Mouse (Mus musculus) heart, embryonic 14.5 days (tissue): Measurements from ENCODE around the gene Pop7. TPM values are rescaled to one million over a fixed set of nuclear protein-coding genes. Genes with fewer than 3 reads are reported as not detected.

Source experiments
- ATAC-seq: fragments of 200-750 bp; cut with Nextera tagmentation; 2 replicates; pipeline ENCODE4 v1.8.0; 2017; ENCODE audit warnings: low read depth, moderate TSS enrichment; ENCODE audit not compliant: insufficient number of reproducible peaks, insufficient read depth, low FRiP score
- H3K27ac ChIP-seq, 2 experiments: fragments of 200-500 bp in 1 of 2; fragments of 300-500 bp in 1 of 2; sonication (generic) in 1 of 2; replicated peaks in 1 of 2; 2 replicates each; pipeline ENCODE4 v1.5.1; 2012 to 2014; ENCODE audit warnings: low read depth in 2 of 2, low read length in 2 of 2, control low read depth in 1 of 2, mild to moderate bottlenecking in 1 of 2, mixed read lengths in 1 of 2; ENCODE audit not compliant: control insufficient read depth in 1 of 2, insufficient read depth in 1 of 2
- H3K27me3 ChIP-seq: fragments of 300-500 bp; sonication (generic); 2 replicates; pipeline ENCODE4 v1.6.1; 2014; ENCODE audit warnings: mild to moderate bottlenecking, low read length, control low read depth; ENCODE audit not compliant: control insufficient read depth, insufficient read depth
- H3K36me3 ChIP-seq: fragments of 300-500 bp; sonication (generic); 2 replicates; pipeline ENCODE4 v1.6.1; 2014; ENCODE audit warnings: mild to moderate bottlenecking, control low read depth, low read length, mixed read lengths; ENCODE audit not compliant: control insufficient read depth, insufficient read depth
- H3K4me1 ChIP-seq, 2 experiments: fragments of 200-500 bp in 1 of 2; fragments of 300-500 bp in 1 of 2; sonication (generic) in 1 of 2; 2 replicates each; pipeline ENCODE4 v1.6.1; 2012 to 2014; ENCODE audit warnings: low read length in 2 of 2, control low read depth in 1 of 2, mixed read lengths in 1 of 2; ENCODE audit not compliant: control insufficient read depth in 2 of 2, insufficient read depth in 2 of 2
- H3K4me2 ChIP-seq: fragments of 300-500 bp; sonication (generic); 2 replicates; pipeline ENCODE4 v1.6.1; 2014; ENCODE audit warnings: mild to moderate bottlenecking, low read length
- H3K4me3 ChIP-seq, 2 experiments: fragments of 200-500 bp in 1 of 2; fragments of 300-500 bp in 1 of 2; sonication (generic) in 1 of 2; 2 replicates each; pipeline ENCODE4 v1.5.1; 2012 to 2014; ENCODE audit warnings: low read length in 2 of 2, mild to moderate bottlenecking in 2 of 2, control low read depth in 1 of 2, low read depth in 1 of 2, moderate library complexity in 1 of 2; ENCODE audit not compliant: control insufficient read depth in 1 of 2, insufficient read depth in 1 of 2
- H3K9ac ChIP-seq: fragments of 300-500 bp; sonication (generic); 2 replicates; pipeline ENCODE4 v1.6.1; 2014; ENCODE audit warnings: mild to moderate bottlenecking, low read length
- H3K9me3 ChIP-seq: fragments of 300-500 bp; sonication (generic); 2 replicates; pipeline ENCODE4 v1.6.1; 2016; ENCODE audit warnings: low read length, control low read depth; ENCODE audit not compliant: control insufficient read depth
- WGBS: fragments of 180-500 bp; shearing (Covaris S2); extraction: QIAGEN DNeasy Blood & Tissue Kit; methylation state at CpG from one replicate; pipeline ENCODE4 v1.1.7; 2014; 5-methylcytosine and 5-hydroxymethylcytosine counted together
- polyA plus RNA-seq: library from polyadenylated mRNA; unstranded; fragments of >200 nt; fragmentation: Nextera tagmentation; extraction: Ambion mirVana; gene quantifications from 2 replicates; pipeline ENCODE4 v1.2.1, GENCODE M21; 2014

Pop7 gene
- polyA plus RNA-seq, 1 experiment from 2014 or later: 49.8 TPM

GRCm38 (mm10) chr5:137539291-137539801 lies 37.0 kb upstream of the Pop7 start:
- Histone ChIP-seq H3K4me3 (no peak overlapping the region), H3K9ac (0 out of 2 replicates have a peak overlapping the region, but pooled peaks have one; percentile 16), H3K4me1 (peaks cover 3 to 6% of the 10 kb centered on the region in 2 experiments; a peak in 3 of 4 replicates), H3K27me3 (no peaks in the 10 kb centered on the region), H3K4me2 (no peak overlapping the region), H3K36me3 (no peaks in the 10 kb centered on the region), H3K9me3 (no peaks in the 10 kb centered on the region), H3K27ac (no peak overlapping the region)
- 34% methylated on average over 7 of the region's 7 CpGs for WGBS
- ATAC-seq: no peak

DNA sequence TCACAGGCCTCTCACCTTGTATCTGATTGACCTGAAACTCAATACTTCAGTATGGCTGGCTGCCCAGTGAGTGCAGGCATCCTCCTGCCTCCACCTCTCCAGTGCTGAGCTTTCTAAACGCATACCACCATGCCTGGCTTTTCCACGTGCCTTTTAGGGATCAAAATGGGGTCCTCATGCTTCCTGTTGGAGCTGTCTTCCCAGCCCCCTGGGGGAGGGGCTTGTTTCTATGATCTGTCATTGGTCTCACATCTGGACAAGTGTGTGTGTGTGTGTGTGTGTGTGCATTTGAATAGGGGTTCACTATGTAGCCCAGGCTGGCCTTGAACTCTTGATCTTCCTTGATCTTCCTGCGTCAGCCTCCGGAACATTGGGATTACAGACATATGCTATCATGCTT lies 35.1 kb upstream of the Pop7 start:
- no peak overlapping the region for H3K27ac ChIP-seq
- no peak for ATAC-seq
- H3K27me3 ChIP-seq: no peaks in the 10 kb centered on the region
- H3K9me3 ChIP-seq: no peaks in the 10 kb centered on the region
- no peak overlapping the region for H3K4me2 ChIP-seq
- no peak overlapping the region for H3K9ac ChIP-seq
- peaks cover 3 to 6% of the 10 kb centered on the region in 2 experiments; a peak in 3 of 4 replicates for H3K4me1 ChIP-seq
- no peak overlapping the region for H3K4me3 ChIP-seq
- H3K36me3 ChIP-seq: no peaks in the 10 kb centered on the region
- WGBS: 59% methylated on average over 4 of the region's 4 CpGs

DNA sequence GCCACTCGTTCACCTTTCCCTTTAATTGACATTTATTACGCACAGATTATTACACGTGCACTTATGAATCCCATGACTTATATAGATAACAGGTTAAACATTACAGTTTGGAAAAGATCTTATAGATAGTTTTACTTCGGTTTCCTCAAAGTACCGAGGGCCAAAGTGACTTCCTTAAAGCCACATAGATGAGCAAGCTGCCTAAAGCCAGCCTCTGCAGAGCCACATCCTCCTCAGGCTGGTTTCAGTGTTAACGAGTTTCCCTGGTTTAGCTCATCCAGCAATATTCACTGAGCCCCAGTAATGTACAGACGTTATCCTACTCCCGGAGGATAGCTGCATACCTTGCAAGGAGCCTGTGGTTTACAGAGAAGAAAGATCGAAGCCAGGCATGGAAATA lies 33.0 kb upstream of the Pop7 start:
- ATAC-seq: no peak

GRCm38 (mm10) chr5:137534762-137535161 lies 32.4 kb upstream of the Pop7 start:
- Histone ChIP-seq H3K9ac (no peak overlapping the region), H3K36me3 (peaks cover 6% of the 10 kb centered on the region), H3K9me3 (no peaks in the 10 kb centered on the region), H3K4me1 (peaks cover 8 to 17% of the 10 kb centered on the region in 2 experiments), H3K27ac (no peak overlapping the region), H3K4me2 (no peak overlapping the region), H3K4me3 (no peak overlapping the region), H3K27me3 (no peaks in the 10 kb centered on the region)
- WGBS: 98% methylated on average over 3 of the region's 3 CpGs
- ATAC-seq: no peak

More for the DNA sequence above, 33.0 kb upstream of the Pop7 start:
- Histone ChIP-seq H3K4me2 (no peak overlapping the region), H3K9me3 (no peaks in the 10 kb centered on the region), H3K4me3 (no peak overlapping the region), H3K9ac (no peak overlapping the region), H3K27ac (no peak overlapping the region), H3K4me1 (peaks cover 4 to 11% of the 10 kb centered on the region in 2 experiments), H3K36me3 (peaks cover under 1% of the 10 kb centered on the region; the same call in 1 of the 2 replicates), H3K27me3 (no peaks in the 10 kb centered on the region)
- 75% methylated on average over 9 of the region's 9 CpGs for WGBS

DNA sequence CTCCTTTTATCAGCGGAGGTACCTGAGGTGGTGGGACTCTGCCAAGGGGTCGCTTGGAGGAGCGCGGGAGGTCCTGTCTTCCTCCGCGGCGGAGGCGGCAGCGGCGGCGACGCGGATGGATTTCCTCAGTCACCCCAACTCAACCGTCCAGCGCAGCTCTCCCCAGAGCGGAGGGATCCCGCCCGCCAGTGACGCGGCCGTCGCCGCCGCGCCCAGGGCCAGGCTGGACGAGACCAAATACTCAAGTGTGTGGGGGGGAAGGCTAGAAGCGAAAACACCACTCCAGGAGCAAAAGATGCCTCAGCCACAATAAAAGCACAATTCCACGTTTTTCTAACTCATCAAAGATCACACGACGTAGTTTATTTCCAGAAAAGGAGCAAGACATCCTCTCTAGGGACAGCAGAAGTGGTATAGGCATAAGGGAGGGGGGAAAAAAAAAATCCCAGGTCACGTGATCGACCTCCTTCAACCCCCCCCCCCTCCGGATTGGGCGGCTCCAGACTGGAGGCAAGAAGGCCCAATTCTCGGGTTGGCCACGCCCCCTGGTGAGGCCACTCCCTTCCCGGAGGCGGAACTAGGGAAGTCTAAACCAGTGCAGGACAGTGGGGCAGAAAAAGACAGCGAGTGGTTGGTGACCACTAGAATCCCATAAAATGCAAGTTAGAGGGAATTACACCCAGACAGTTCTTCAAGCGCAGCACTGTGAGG lies 31.0 kb upstream of the Pop7 start, which contains the start of the genes Epo and Gnb2:
Epo (minus strand) TSS at position 126 of the 711 bp plus-strand sequence.
Gnb2 (minus strand) TSS at position 394 of the 711 bp plus-strand sequence.
- ATAC-seq: peak; percentile 74
- Histone ChIP-seq H3K27me3 (no peaks in the 10 kb centered on the region), H3K4me2 (peak within 1 kb of the TSS; percentile 76), H3K4me1 (peaks cover 5 to 11% of the 10 kb centered on the region in 2 experiments), H3K9ac (peak within 1 kb of the TSS; percentile 82), H3K36me3 (peaks cover 21% of the 10 kb centered on the region), H3K27ac (peak within 1 kb of the TSS; percentile 89 to 97), H3K9me3 (no peaks in the 10 kb centered on the region), H3K4me3 (peak within 1 kb of the TSS; percentile 54 to 99)
- under 1% methylated on average over 40 of the region's 40 CpGs for WGBS

GRCm38 (mm10) chr5:137532808-137533116 lies 30.4 kb upstream of the Pop7 start:
- H3K4me1 ChIP-seq: peaks cover 5 to 11% of the 10 kb centered on the region in 2 experiments
- H3K27me3 ChIP-seq: no peaks in the 10 kb centered on the region
- H3K4me2 ChIP-seq: peak overlapping the region; percentile 76
- no peaks in the 10 kb centered on the region for H3K9me3 ChIP-seq
- WGBS: 0% methylated on average over 11 of the region's 12 CpGs
- ATAC-seq: peak; percentile 0; the same call in 1 of the 2 replicates
- peak overlapping the region; percentile 54 to 99 for H3K4me3 ChIP-seq
- peaks cover 26% of the 10 kb centered on the region for H3K36me3 ChIP-seq
- H3K27ac ChIP-seq: peak overlapping the region; percentile 89 to 97
- H3K9ac ChIP-seq: peak overlapping the region; percentile 82

GRCm38 (mm10) chr5:137532131-137532807 lies 30.0 kb upstream of the Pop7 start:
- ATAC-seq: no peak
- Histone ChIP-seq H3K27ac (peak overlapping the region; percentile 89 to 97), H3K4me3 (peak overlapping the region; percentile 54 to 99), H3K4me2 (peak overlapping the region; percentile 76), H3K9me3 (no peaks in the 10 kb centered on the region), H3K4me1 (peaks cover 5 to 11% of the 10 kb centered on the region in 2 experiments), H3K27me3 (no peaks in the 10 kb centered on the region), H3K36me3 (peaks cover 31% of the 10 kb centered on the region), H3K9ac (peak overlapping the region; percentile 82)
- under 1% methylated on average over 19 of the region's 19 CpGs for WGBS
